Mouse (Mus musculus): ENCODE measurements around the gene Clec1a.
A peak's percentile ranks its signal among the peaks of the same experiment; 100 is the strongest.

The Clec1a gene

DNA sequence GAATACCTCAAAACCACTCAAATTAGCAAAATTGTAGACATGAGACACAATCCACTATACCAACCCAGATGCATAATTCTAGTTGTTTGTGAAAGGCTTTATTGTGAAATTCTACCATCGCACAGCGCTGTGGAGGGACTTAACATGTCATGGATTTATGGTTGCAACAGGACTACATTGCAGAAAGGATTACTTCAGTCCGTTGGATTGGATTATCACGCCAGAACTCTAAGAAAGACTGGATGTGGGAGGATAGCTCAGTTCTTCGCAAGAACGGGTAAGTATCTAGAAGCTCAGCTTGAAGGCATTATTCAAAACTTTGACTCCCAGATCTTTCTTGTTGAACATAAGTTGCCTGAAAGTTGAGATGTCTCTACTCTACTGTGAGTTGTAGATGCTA lies 48.4 kb downstream of the Clec1a start:
- no peak for DNase-seq

DNA sequence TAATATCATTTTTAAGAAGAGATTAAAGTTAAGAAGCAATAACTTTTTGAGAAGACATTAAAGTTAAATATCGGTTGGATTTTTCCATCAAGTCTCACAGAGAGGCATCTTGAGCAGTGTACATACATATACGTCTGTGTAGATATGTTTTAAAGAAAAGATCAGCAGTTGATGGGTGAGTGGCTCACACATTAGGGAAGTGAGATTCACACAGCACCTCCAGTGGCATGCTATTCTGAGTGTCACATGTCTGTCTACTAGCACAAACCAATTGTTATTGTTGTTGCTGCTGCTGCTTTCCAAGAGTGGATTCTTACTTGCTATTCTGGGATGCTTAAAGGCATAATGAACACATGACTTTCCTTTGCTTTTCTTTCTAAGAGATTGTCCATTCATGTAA lies 49.4 kb downstream of the Clec1a start:
- DNase-seq = no peak

DNA sequence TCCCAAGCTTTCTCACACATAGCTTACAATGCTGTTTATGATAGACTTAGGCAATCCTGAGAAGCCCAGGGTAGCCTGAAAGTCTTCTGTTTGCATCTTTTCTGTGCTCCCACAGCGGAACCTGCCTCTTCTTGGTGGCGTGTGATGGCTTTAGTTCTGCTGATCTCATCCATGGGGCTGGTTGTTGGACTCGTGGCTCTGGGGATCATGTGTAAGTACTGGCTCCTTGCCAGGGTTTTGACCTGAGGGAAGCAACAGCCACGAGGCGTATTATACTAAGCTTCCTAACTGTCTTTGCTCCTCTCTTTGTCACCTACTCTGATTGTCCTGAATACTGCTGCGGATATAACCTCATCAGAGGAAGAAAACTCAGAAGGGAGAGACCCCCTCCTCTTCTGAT lies 51.9 kb downstream of the Clec1a start:
- DNase-seq = peak; percentile 48

DNA sequence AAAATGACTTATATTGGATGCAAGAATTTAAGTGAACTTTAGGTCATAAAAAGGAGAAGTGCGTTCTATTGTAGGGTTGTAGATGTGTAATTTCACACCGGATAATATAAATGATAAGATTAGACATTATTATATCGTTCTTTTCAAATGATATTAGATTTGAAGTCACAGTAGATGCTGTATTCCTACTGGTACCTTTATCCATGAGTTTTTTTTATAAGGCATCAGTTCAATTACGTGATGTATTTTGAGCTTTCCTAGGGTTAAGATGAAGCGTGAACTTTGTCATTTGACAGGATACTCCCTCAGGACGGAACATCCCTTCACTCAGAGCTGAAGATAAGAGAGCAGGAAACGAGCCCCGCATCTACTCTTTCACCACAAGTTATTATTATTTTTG lies 54.8 kb downstream of the Clec1a start, which contains the start of gene Clec1b:
Gene Clec1b, plus strand, starts transcription at position 301 of the 400 bp plus-strand sequence.
- DNase-seq = no peak

- no peak for DNase-seq
Measured at GRCm38 (mm10) chr6:129393732-129394131, 58.1 kb downstream of the Clec1a start.

DNA sequence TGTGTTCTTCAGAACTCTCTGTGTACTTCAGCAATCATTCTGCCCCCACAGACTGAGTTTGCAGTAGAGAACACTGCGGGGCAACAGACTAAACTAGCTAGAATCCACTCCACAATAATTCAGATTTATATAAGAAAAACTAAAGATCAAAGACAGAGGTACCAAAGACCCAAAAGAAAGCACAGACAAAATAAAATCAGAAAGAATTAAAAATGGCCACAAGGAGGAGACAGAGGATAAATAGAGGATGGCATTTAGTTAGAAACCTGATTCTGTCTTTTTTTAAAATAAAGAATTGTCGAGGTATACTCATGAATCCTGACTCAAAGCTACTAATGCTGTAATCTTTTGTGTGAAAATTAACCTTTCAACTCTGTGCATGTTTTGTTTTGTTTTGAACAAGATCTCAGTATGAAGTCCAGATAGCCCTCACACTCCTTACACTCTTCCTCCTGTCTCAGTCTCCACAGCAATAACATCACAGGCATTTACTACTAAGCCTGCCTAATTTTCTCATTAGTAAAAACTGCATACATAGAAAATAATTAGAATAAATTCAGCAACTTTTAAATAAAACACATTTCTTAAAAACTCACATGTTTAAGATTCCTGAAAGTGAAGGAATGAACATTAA lies 58.6 kb downstream of the Clec1a start:
- DNase-seq = peak; percentile 14

- DNase-seq = no peak
Measured at GRCm38 (mm10) chr6:129385774-129386173, 66.0 kb downstream of the Clec1a start, which contains the start of gene Clec12b. Clec12b (minus strand) TSS chr6:129385874.

DNA sequence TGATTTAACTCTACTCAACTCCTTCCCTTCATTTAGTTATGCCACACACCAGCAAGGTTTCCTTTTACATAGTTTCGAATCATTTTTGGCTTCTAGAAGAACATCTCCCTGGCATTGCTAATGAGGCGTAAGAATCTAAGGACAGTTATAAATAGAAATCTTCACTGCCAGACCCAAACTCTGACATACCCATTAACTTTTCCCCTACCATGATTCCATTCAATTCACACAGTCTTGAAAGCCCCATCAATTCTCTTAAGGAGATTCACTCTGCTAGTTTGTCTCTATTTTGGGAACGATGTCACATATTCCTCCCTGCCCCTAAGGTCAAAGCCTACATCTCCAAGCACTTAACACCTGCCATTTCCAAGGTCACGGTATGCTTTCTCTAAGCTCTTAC lies 66.8 kb downstream of the Clec1a start:
- no peak for DNase-seq

DNA sequence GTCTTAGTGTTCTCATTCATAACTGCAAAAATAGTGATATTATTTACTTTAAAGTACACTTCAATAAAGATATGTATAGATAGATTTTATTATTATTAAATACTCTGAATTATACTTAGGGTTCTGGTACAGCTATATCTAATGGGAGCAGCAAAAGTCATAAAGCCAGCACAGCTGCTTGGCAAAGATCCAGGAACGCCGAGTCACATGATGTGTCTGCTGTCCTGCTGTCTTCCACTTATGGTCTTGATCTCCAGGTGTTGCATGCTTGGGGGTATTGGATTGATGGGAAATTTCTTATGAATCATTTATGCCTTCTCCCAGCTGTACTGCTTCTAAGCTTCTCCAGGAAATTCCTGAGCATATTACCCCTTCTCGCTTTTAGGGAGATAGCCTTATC lies 68.3 kb downstream of the Clec1a start:
- no peak for DNase-seq

DNA sequence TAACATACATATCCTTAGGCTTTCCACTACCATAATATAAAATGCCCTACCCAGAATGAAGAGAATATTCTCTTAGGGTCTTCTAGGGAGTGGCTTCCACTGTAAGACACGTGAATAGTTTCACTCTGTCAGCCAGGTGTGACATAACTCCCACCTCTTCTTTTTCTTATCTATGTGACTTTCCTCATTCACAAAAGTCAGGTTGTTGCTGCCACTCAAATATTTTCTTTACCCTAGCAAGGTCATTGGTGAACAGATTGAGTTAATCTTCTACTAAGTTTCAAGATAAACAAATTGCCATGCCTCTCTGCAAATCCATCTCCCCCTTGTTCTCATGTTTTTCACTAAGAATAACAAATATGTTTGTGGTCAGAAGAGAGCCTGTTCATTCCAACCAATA lies 70.1 kb downstream of the Clec1a start:
- DNase-seq = no peak

DNA sequence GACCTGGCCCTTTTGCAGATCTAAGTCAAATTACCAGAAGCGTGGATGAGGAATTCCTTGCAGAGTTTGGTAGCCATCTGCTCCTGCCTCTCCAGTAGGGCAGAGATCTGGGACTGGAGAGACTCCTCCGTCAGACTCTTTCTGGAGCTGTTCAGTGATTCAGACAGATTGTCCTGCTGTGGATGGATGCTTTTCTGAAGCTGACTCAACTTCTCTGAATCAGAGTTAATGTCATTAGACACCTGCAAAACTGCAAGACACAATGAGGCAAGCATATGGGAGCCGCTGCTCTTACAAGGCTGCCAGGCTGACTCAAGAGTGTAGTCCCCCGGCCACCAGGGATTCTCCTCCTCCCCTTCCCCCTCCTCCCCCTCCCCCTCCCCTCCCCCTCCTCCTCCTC lies 71.3 kb downstream of the Clec1a start:
- DNase-seq = no peak

DNA sequence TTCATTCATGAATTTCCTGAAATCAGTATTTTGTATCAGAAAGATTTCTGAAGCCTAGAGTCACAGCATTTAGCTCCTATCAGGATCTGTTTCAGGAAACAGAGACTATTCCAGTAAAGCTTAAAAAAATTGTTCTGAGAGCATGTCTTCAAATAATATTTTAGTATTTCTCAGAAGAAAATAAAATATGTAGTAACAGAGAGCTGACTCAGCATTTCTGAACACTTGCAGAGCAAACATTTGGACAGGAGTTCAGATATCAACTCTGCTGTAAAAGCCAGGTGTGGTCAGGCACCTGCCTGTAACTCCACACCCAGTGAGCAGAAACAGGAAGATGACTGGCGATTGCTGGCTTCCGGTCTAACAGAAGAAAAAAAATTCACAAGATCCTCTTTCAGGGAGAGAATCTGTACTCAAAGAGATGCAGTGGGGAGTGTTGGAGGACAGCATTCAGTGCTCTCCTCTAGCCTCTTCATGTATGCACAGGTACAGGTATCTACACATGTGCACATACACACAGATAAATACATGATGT lies 76.8 kb downstream of the Clec1a start:
- DNase-seq = no peak
